Mouse (Mus musculus): ENCODE measurements around the gene Fem1b.
"Not testable (repeated sequence)": the region's sequence is repeated elsewhere in the genome, so short reads cannot be mapped to it uniquely, and the experiment has no call there.

DNA sequence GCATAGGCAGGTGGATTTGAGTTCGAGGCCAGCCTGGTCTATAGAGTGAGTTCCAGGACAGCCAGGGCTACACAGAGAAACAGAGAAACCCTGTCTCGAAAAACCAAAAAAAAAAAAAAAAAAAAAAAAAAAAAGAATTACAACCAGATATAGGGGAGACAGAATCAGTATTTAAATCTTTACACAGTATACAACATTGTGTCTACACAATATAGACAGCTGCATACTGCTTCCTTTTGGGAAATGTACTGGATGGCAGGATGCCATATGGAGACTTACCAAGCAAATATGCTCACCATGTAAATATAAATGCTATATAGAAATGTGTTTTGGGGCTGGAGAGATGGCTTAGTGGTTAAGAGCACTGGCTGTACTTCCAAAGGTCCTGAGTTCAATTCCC lies 12.5 kb downstream of the Fem1b start:
- TF ChIP-seq CTCF (IDR thresholded peaks at IDR 0.05; ENCODE audit: low read depth, low read length); POLR2A (IDR thresholded peaks at IDR 0.05; ENCODE audit: extremely low read depth, insufficient read depth, low read length): not testable (repeated sequence)
